Mouse (Mus musculus): ENCODE results near the gene Ccdc13. TPM values are rescaled to one million over a fixed set of nuclear protein-coding genes. Genes with fewer than 3 reads are reported as not detected.

Ccdc13 gene
- polyA plus RNA-seq (2016; fragmentation: Nextera tagmentation; extraction: Ambion mirVana) = 0.08 TPM in 1 of 2 replicates, not detected in the other

DNA sequence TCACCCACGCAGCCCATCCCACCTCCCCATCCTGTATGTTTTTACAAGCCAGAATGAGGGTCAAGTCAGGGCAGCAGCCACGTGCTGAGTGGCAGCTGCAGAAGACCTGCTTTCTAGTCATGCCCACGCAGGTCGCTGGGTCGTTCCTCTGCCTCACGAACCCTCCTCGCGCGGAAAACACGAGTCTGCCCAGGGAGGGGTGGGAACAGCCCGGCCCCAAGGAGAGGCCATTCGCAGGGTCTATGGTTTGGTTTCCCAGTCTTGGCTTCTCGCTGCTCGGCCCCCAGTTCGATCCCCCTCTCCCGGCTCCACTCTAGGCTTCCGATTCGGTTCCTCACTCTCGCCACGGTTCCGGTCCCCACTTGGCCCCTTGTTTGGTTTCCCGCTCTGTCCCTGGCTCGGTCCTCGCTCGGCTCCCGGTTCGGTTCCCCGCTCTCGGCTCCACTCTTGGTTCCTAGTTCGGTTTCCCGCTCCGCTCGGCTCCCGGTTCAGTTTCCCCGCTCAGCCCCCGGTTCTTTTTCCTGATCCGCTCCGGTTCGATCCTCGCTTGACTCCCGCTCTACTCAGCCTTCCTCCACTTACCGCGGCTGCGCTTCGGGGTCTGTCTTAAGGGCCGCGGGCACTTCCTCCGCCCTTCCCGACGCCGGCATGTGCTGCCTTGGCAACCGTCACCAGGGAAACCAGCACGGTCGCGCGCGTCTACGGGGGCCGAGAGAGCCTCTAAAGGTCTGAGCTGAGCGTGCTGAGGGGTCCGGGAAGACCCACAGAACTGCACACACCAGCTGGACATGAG lies at the start of gene Ccdc13:
TSS of gene Ccdc13 (minus strand) at position 633 of the 793 bp plus-strand sequence.
- Histone ChIP-seq H3K27me3 (replicated peaks) (0 out of 2 replicates have a peak, but pooled peaks cover 10% of the 10 kb centered on the region), H3K9ac (peak within 1 kb of the TSS; percentile 67), H3K36me3 (no peaks in the 10 kb centered on the region), H3K4me2 (peak within 1 kb of the TSS; percentile 96), H3K4me1 (replicated peaks) (peaks cover 10% of the 10 kb centered on the region), H3K4me3 (peak within 1 kb of the TSS; percentile 58), H3K27ac (ENCODE audit: poor library complexity, severe bottlenecking) (no peak within 1 kb of the TSS), H3K9me3 (replicated peaks) (peaks cover 11% of the 10 kb centered on the region)
- ATAC-seq (ENCODE audit: insufficient number of reproducible peaks, low FRiP score) = peak; percentile 78
- 3% methylated on average over 61 of the region's 61 CpGs for WGBS

GRCm38 (mm10) chr9:121882015-121882457 lies 42.8 kb upstream of the Ccdc13 start:
- H3K9me3 ChIP-seq (replicated peaks) = no peaks in the 10 kb centered on the region
- 54% methylated on average over 7 of the region's 7 CpGs for WGBS
- no peak overlapping the region for H3K27ac ChIP-seq (ENCODE audit: poor library complexity, severe bottlenecking)
- ATAC-seq (ENCODE audit: insufficient number of reproducible peaks, low FRiP score) = peak; percentile 51; the same call in 1 of the 2 replicates
- H3K27me3 ChIP-seq (replicated peaks) = no peaks in the 10 kb centered on the region
- H3K36me3 ChIP-seq = no peaks in the 10 kb centered on the region
- H3K4me1 ChIP-seq (replicated peaks) = 0 out of 2 replicates have a peak, but pooled peaks cover 5% of the 10 kb centered on the region
- no peak overlapping the region for H3K4me3 ChIP-seq
- H3K4me2 ChIP-seq = no peak overlapping the region
- H3K9ac ChIP-seq = no peak overlapping the region

DNA sequence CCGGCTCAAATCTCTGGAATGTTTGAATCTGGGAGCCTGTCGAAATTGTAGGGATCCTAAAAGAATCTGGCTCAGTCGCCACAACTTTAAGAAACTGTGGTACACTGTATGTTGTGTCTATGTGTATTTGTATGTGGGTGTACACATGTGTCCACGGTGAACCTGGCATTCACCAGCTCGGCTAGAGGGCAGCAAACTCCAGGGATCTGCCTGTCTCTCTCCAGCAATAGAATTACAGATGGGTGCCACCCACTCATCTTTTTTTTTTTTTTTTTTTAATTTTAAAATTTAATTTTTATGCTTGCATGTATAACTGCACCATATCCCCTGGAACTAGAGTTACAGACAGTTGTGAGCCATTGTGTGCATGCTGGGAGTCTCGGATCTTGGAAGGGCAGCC lies 42.0 kb upstream of the Ccdc13 start:
- Histone ChIP-seq H3K9me3 (replicated peaks) (no peaks in the 10 kb centered on the region), H3K4me3 (no peak overlapping the region), H3K9ac (no peak overlapping the region), H3K4me1 (replicated peaks) (0 out of 2 replicates have a peak, but pooled peaks cover 5% of the 10 kb centered on the region), H3K4me2 (no peak overlapping the region; the same call in 1 of the 2 replicates), H3K27ac (ENCODE audit: poor library complexity, severe bottlenecking) (no peak overlapping the region), H3K27me3 (replicated peaks) (no peaks in the 10 kb centered on the region), H3K36me3 (no peaks in the 10 kb centered on the region)
- 70% methylated on average over 6 of the region's 6 CpGs for WGBS
- no peak for ATAC-seq (ENCODE audit: insufficient number of reproducible peaks, low FRiP score)

DNA sequence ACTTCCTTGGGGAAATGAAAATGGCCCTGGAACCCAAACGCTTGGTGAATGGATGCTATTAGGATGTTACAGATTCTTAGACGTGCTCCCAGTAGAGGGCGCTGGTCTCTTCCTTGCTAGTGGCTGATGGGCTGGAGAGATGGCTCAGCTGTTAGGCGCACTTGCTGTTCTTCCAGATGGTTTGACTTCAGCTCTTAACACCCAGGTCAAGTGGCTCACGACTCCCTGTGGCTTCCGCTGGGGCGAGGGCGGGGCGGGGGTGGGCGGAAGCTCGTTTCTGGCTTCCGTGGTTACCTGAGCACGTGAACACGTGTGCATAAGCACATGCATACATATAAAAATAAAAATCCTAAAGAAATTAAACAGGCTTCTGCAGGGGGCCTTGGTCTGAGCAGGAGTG lies 41.6 kb upstream of the Ccdc13 start:
- Histone ChIP-seq H3K36me3 (no peaks in the 10 kb centered on the region), H3K27me3 (replicated peaks) (no peaks in the 10 kb centered on the region), H3K4me2 (peak overlapping the region; percentile 50), H3K9me3 (replicated peaks) (no peaks in the 10 kb centered on the region), H3K4me3 (no peak overlapping the region), H3K27ac (ENCODE audit: poor library complexity, severe bottlenecking) (no peak overlapping the region), H3K4me1 (replicated peaks) (0 out of 2 replicates have a peak, but pooled peaks cover 5% of the 10 kb centered on the region), H3K9ac (no peak overlapping the region)
- ATAC-seq (ENCODE audit: insufficient number of reproducible peaks, low FRiP score) = no peak
- 28% methylated on average over 14 of the region's 14 CpGs for WGBS

GRCm38 (mm10) chr9:121877052-121877740 lies 37.9 kb upstream of the Ccdc13 start:
- Histone ChIP-seq H3K4me1 (replicated peaks) (0 out of 2 replicates have a peak, but pooled peaks cover 5% of the 10 kb centered on the region), H3K9ac (no peak overlapping the region), H3K4me2 (no peak overlapping the region), H3K9me3 (replicated peaks) (no peaks in the 10 kb centered on the region), H3K27ac (ENCODE audit: poor library complexity, severe bottlenecking) (no peak overlapping the region), H3K4me3 (no peak overlapping the region), H3K36me3 (no peaks in the 10 kb centered on the region), H3K27me3 (replicated peaks) (no peaks in the 10 kb centered on the region)
- WGBS = 24% methylated on average over 3 of the region's 3 CpGs
- no peak for ATAC-seq (ENCODE audit: insufficient number of reproducible peaks, low FRiP score)

- Histone ChIP-seq H3K4me2 (no peak overlapping the region), H3K9me3 (replicated peaks) (no peaks in the 10 kb centered on the region), H3K36me3 (no peaks in the 10 kb centered on the region), H3K27me3 (replicated peaks) (no peaks in the 10 kb centered on the region), H3K4me1 (replicated peaks) (no peaks in the 10 kb centered on the region), H3K9ac (no peak overlapping the region), H3K4me3 (no peak overlapping the region), H3K27ac (ENCODE audit: poor library complexity, severe bottlenecking) (no peak overlapping the region)
- no peak for ATAC-seq (ENCODE audit: insufficient number of reproducible peaks, low FRiP score)
Observed at GRCm38 (mm10) chr9:121873578-121873977, 34.3 kb upstream of the Ccdc13 start.

- no peak overlapping the region for H3K9ac ChIP-seq
- H3K36me3 ChIP-seq = no peaks in the 10 kb centered on the region
- H3K4me1 ChIP-seq (replicated peaks) = no peaks in the 10 kb centered on the region
- no peak overlapping the region for H3K4me3 ChIP-seq
- WGBS = 74% methylated on average over 2 of the region's 2 CpGs
- ATAC-seq (ENCODE audit: insufficient number of reproducible peaks, low FRiP score) = no peak
- no peaks in the 10 kb centered on the region for H3K27me3 ChIP-seq (replicated peaks)
- H3K27ac ChIP-seq (ENCODE audit: poor library complexity, severe bottlenecking) = no peak overlapping the region
- H3K9me3 ChIP-seq (replicated peaks) = no peaks in the 10 kb centered on the region
- no peak overlapping the region for H3K4me2 ChIP-seq
Observed at GRCm38 (mm10) chr9:121872062-121872683, 32.9 kb upstream of the Ccdc13 start.

- Histone ChIP-seq H3K4me1 (replicated peaks) (0 out of 2 replicates have a peak, but pooled peaks cover 6% of the 10 kb centered on the region), H3K4me3 (no peak overlapping the region), H3K27ac (ENCODE audit: poor library complexity, severe bottlenecking) (no peak overlapping the region), H3K9me3 (replicated peaks) (no peaks in the 10 kb centered on the region), H3K36me3 (no peaks in the 10 kb centered on the region), H3K4me2 (no peak overlapping the region), H3K9ac (no peak overlapping the region), H3K27me3 (replicated peaks) (no peaks in the 10 kb centered on the region)
- no peak for ATAC-seq (ENCODE audit: insufficient number of reproducible peaks, low FRiP score)
- WGBS = 53% methylated on average over 4 of the region's 4 CpGs
Observed at GRCm38 (mm10) chr9:121869973-121870515, 30.8 kb upstream of the Ccdc13 start.

GRCm38 (mm10) chr9:121869432-121869831 lies 30.2 kb upstream of the Ccdc13 start:
- H3K9me3 ChIP-seq (replicated peaks) = no peaks in the 10 kb centered on the region
- H3K9ac ChIP-seq = no peak overlapping the region
- ATAC-seq (ENCODE audit: insufficient number of reproducible peaks, low FRiP score) = no peak
- H3K36me3 ChIP-seq = no peaks in the 10 kb centered on the region
- WGBS = 82% methylated on average over 5 of the region's 5 CpGs
- H3K4me2 ChIP-seq = no peak overlapping the region
- no peak overlapping the region for H3K4me3 ChIP-seq
- 0 out of 2 replicates have a peak, but pooled peaks cover 6% of the 10 kb centered on the region for H3K4me1 ChIP-seq (replicated peaks)
- H3K27ac ChIP-seq (ENCODE audit: poor library complexity, severe bottlenecking) = no peak overlapping the region
- H3K27me3 ChIP-seq (replicated peaks) = no peaks in the 10 kb centered on the region

DNA sequence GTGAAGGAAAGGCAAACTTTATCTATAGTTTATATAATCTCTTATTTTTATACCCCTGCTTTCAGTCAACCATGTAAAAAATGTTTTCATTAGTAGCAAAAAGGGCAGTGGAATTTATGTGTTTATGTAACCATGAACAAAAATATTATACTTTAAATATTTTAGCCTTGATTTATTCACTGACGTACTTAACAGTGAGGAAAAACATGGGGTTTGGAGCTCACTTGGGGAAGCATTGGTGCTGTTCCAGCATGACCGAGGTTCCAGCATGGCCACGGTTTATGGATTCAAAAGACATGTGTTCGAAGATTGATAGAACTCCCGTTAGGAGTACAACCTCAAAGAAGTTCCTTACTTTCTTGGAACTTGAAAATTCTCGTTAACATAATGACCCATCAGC lies 29.0 kb upstream of the Ccdc13 start:
- H3K4me3 ChIP-seq = no peak overlapping the region
- 81% methylated on average over 6 of the region's 6 CpGs for WGBS
- 0 out of 2 replicates have a peak, but pooled peaks cover 6% of the 10 kb centered on the region for H3K4me1 ChIP-seq (replicated peaks)
- no peak overlapping the region for H3K4me2 ChIP-seq
- H3K9me3 ChIP-seq (replicated peaks) = no peaks in the 10 kb centered on the region
- no peaks in the 10 kb centered on the region for H3K36me3 ChIP-seq
- H3K27ac ChIP-seq (ENCODE audit: poor library complexity, severe bottlenecking) = no peak overlapping the region
- no peaks in the 10 kb centered on the region for H3K27me3 ChIP-seq (replicated peaks)
- ATAC-seq (ENCODE audit: insufficient number of reproducible peaks, low FRiP score) = no peak
- no peak overlapping the region for H3K9ac ChIP-seq

DNA sequence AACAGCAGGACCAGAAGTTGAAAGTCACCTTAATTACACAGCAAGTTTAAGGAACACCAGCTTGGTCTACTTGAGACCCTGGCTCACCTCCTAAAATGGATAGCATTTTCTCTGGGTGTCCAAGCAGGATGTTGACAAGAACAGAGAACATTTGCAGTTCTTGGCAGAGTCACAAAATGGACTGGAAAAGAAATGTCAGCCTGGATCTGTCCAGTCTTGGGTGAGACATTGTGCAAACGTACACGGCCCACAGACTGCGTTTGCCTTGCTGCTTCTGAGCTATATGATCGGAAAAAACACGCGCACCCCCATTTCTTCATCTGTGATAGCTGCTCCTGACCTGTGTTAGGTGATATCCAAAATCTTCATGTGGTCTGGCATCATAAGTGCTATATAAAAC lies 28.4 kb upstream of the Ccdc13 start:
- H3K4me3 ChIP-seq = no peak overlapping the region
- H3K27me3 ChIP-seq (replicated peaks) = no peaks in the 10 kb centered on the region
- H3K4me2 ChIP-seq = no peak overlapping the region
- no peaks in the 10 kb centered on the region for H3K9me3 ChIP-seq (replicated peaks)
- WGBS = 81% methylated on average over 6 of the region's 6 CpGs
- 0 out of 2 replicates have a peak, but pooled peaks cover 6% of the 10 kb centered on the region for H3K4me1 ChIP-seq (replicated peaks)
- no peak overlapping the region for H3K27ac ChIP-seq (ENCODE audit: poor library complexity, severe bottlenecking)
- H3K9ac ChIP-seq = no peak overlapping the region
- no peaks in the 10 kb centered on the region for H3K36me3 ChIP-seq
- no peak for ATAC-seq (ENCODE audit: insufficient number of reproducible peaks, low FRiP score)

All from heart, embryonic 12.5 days (tissue).